Mouse (Mus musculus) brain, embryonic 14.5 days (tissue): ENCODE results near the gene H13.

Experiments used
- CTCF ChIP-seq: fragments of 200-500 bp; IDR thresholded peaks from 2 replicates; pipeline ENCODE4 v1.5.1; 2012; ENCODE audit warnings: inconsistent platforms, mild to moderate bottlenecking, moderate library complexity, borderline replicate concordance; ENCODE audit not compliant: insufficient read depth, insufficient read length; ENCODE audit errors: extremely low read depth
- POLR2A ChIP-seq: fragments of 200-500 bp; IDR thresholded peaks from 2 replicates; pipeline ENCODE4 v1.6.1; 2012; ENCODE audit warnings: mild to moderate bottlenecking, inconsistent platforms, borderline replicate concordance; ENCODE audit not compliant: poor library complexity, insufficient read depth, insufficient read length, severe bottlenecking; ENCODE audit errors: extremely low read depth

- TF ChIP-seq CTCF, result no peak
- TF ChIP-seq POLR2A, result no peak
These were observed 41.2 kb upstream of the H13 start for GRCm38 (mm10) chr2:152628066-152628465.
